Mouse (Mus musculus) T-cell, adult 2 months (primary cell): ENCODE results near the gene Ccdc96.

Source experiments
- DNase-seq: peaks from one replicate; pipeline ENCODE4 v3.0.0; 2022; ENCODE audit warnings: low spot score

Gene Ccdc96

GRCm38 (mm10) chr5:36525216-36525615, 40.8 kb downstream of the Ccdc96 start:
- DNase-seq: no peak

- DNase-seq: no peak
Measured at GRCm38 (mm10) chr5:36526274-36526673, 41.9 kb downstream of the Ccdc96 start.

- DNase-seq: no peak
Measured at GRCm38 (mm10) chr5:36526921-36527320, 42.5 kb downstream of the Ccdc96 start.

- DNase-seq: no peak
Measured at GRCm38 (mm10) chr5:36529698-36530097, 45.3 kb downstream of the Ccdc96 start.

- DNase-seq: peak; percentile 42
Measured at GRCm38 (mm10) chr5:36530129-36530751, 45.9 kb downstream of the Ccdc96 start.

GRCm38 (mm10) chr5:36534455-36535030, 50.2 kb downstream of the Ccdc96 start:
- DNase-seq: no peak

- DNase-seq: no peak
Measured at GRCm38 (mm10) chr5:36535438-36536176, 51.2 kb downstream of the Ccdc96 start.

- DNase-seq: no peak
Measured at GRCm38 (mm10) chr5:36536424-36536823, 52.0 kb downstream of the Ccdc96 start.
